Mouse (Mus musculus) retina, adult 2 months (tissue): Measurements from ENCODE around the gene Prol1.
"Not testable (repeated sequence)": the region's sequence is repeated elsewhere in the genome, so short reads cannot be mapped to it uniquely, and the experiment has no call there.

Experiments used
- DNase-seq: peaks from one replicate; pipeline ENCODE4 v3.0.0-alpha.2; 2012; ENCODE audit warnings: low read depth, low spot score

The Prol1 gene

DNA sequence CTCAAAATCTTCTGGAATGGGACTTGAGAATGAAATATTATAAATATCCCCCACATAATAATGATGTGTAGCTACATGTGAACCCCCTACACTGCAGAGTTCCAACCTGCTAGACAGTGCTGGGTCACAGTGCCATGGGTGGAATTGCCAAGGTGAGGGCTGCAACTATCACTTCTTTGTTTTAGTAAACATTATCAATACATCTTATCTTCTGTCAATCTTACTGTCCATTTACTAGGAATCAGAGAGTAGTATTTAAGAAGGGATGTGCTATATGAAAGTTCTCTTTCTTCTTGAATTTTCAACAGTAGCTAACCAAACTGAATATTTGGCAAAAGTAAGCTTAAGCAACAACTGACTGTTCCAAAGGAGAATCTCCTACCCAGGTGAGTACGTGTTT lies at the start of gene Prol1:
Gene Prol1 (plus strand): TSS at position 301 of the 400 bp plus-strand sequence.
- DNase-seq = no peak

DNA sequence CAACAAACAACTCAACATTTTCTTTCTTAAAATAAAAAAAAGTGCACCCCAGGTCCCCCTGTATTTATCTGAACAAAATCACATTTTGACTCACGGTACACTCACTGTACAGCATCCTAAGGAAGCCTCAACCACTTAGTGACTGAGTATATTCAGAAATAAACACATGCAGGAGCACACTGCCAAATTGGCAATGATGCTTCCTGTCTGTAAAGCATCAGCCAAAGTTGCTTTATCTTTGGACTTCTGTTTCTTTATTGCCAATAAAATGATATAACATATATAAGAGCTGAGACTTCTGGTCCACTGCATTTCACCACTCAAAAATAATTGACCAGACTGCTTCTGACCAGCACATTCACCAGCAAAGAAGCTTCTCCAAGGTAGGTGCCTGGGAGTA lies 48.5 kb upstream of the Prol1 start, which contains the start of gene Gm7714:
Gene Gm7714 (plus strand): TSS at position 301 of the 400 bp plus-strand sequence.
- DNase-seq = no peak

DNA sequence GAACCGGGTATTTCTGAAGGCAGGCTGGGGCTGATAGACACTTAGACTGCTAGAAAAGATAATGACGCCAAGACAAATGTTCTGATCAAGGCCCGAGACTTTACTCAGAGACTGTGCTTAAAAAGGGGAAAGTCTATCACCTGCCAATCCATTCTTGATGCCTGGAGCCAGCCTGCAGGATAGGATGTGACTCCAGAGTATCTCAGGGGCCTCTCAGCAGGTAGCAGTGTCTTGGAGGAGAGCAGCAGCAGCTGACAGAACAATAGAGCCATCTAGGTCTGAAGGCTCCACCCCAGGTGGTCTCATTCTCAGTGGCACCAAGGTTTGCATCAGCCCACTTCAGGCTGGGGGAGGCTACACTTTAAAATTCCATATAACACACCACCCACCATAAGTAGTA lies 5.8 kb upstream of the Prol1 start:
- DNase-seq = not testable (repeated sequence)

DNA sequence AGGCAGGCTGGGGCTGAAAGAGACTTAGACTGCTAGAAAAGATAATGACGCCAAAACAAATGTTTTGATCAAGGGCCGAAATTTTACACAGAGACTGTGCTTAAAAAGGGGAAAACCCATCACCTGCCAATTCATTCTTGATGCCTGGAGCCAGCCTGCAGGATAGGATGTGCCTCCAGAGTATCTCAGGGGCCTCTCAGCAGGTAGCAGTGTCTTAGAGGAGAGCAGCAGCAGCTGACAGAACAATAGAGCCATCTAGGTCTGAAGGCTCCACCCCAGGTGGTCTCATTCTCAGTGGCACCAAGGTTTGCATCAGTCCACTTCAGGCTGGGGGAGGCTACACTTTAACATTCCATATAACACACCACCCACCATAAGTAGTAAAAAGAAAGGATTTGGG lies 31.4 kb downstream of the Prol1 start:
- DNase-seq = not testable (repeated sequence)

DNA sequence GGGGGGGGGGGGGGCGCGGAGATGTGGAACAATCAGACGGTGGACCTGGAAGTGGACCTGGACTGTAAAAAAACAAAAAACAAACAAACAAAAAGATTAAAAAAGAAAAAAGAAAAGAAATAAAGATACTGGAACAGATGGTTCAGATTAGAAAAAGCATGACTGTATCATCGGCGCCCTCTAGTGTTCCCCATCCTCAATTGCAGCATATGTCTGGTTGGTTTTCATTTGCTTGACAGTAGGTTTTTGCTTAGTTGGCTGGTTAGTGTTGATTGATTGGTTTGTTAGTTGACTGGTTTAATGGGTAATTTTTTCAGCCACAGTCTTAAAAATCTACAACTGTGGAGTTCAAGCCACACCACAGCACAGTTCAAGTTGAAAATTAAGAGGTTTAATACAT lies 47.7 kb downstream of the Prol1 start:
- peak; percentile 15 for DNase-seq

DNA sequence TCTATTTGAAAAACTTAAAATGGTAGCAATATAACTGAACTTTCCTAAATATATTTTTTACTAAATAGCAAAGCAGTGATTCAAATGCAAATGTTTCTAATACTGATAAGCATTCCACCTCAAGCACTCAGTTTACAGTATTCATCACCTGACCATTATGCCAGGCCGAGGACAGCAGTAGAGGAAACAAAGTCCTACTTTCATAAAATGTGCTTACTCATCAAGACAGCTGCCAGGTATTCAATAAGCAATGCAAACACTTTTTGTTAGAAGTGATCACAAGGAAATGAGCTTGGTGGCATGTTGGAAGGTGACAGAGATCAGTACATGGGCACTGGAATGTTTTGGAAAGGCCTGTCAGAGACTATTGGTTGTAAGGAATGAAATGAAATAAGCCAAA lies 49.8 kb downstream of the Prol1 start:
- DNase-seq = no peak

DNA sequence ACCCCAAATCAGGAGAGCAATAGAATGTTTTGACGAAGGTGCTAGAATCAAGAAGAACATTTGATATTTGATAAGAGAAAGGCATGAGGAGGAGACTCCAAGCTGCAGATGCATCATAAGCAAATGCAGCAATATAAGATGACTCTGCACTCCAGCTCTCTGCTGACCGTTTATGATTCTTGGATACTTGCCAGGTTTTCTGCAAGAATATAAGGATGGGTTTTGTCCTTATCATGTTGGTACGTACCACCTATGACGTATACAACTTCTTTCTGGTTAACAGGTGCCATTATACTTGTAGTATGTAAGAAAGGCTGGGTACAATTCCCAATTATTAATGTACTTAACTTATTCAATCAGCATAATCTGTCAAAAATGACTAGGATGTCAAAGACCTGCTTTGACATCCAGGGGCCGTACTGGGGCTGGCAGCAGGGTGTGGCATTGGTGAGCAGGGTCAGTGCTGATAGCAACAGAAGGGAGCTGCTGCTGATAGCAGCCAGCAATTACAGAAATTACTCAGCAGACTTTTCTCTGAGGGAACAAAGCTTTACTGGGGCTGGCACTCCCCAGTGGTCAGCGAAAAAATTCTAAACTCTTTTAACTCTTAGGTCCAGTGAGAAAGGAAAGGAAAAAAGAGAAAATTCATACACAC lies 53.6 kb downstream of the Prol1 start:
- DNase-seq = no peak

DNA sequence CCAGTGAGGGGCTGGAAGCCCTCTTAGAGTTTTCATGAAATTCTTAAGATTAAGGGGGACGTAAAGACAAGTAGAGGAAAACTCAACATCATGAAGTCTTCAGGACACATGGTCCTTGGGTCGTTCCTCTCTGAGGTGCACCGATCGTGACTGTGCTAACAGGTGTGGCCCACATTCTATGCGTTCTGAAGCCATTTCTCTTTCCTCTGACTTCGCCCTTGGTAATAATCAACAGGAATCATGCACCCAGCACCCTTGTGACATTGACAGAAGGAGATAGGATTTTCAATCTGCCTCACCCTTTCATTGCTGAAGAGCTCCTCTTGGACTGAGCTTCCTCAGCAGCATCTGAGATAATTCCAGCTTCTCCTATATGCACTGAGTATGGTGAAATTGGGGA lies 55.5 kb downstream of the Prol1 start:
- no peak for DNase-seq

DNA sequence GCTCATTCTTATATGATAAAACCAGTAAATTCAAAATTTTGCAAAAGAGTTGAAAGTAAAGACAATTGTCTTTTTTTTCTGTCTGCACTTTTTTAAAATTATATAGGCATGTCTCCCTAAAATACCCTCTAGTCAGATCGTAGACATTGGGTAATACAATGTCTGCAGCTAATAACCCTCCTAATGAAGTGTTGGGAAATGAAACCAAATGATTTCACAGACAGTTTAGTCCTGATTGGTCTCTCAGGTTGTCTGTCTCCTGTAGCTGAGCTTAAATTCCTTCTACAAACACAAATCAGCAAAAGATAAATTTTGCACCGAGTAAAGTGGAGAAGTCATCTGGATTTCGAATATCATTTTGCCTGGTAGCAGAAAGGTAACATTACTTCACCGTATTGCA lies 58.7 kb downstream of the Prol1 start, which contains the start of gene Amtn:
Gene Amtn (plus strand): TSS at position 301 of the 400 bp plus-strand sequence.
- DNase-seq = no peak
